Mouse (Mus musculus) adrenal gland, postnatal 14 days (tissue): ENCODE measurements around the gene Ptges2. TPM values are rescaled to one million over a fixed set of nuclear protein-coding genes. Genes with fewer than 3 reads are reported as not detected.

Experiments used
- DNase-seq: peaks from one replicate; pipeline ENCODE4 v3.0.0; 2021; ENCODE audit warnings: mixed read lengths
- total RNA-seq: library from RNA; stranded (reverse); gene quantifications from 2 replicates; pipeline ENCODE4 v1.2.3, GENCODE M21; 2021

Ptges2 gene
- total RNA-seq, 1 experiment from 2014 or later, result 75.8 TPM

- DNase-seq, result no peak
These were observed 44.5 kb downstream of the Ptges2 start for GRCm38 (mm10) chr2:32440164-32440563.

- no peak for DNase-seq
These were observed 44.9 kb downstream of the Ptges2 start for GRCm38 (mm10) chr2:32440632-32441031.

- peak; percentile 14 for DNase-seq
These were observed 45.9 kb downstream of the Ptges2 start for GRCm38 (mm10) chr2:32441550-32441949.

GRCm38 (mm10) chr2:32445535-32445934 lies 49.8 kb downstream of the Ptges2 start:
- DNase-seq, result no peak

DNA sequence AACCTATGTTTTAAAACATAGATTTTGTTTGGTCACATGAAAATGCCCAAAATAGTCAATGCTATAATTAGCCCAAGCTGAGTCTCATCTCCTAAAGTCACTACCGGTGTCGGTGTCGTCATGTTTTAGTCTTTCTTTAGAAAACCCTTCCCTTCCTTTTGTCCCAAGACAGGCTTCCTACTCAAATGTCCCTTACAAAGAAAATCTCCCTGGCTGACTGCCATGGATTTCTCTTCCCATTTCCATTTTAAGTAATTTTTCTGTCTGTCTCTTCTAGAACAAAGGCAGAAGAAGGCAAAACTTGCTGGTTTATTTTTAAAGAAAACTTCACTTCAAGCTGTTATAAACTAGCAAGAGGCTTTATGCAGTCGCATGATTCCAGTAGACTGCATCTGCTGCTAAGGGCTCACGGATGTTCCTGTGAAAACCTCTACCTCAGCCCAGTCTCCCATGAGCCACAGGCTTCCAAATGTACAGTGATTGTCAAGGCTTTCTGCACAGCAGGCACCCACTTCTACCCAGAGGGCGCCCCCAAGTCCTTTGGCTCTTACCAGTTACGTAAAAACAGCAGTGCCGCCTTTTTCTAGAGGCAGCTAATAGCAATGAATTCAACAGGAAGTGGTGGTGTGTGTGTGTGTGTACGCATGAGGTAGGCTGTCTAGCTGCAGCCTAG lies 51.7 kb downstream of the Ptges2 start:
- DNase-seq, result peak; percentile 40

DNA sequence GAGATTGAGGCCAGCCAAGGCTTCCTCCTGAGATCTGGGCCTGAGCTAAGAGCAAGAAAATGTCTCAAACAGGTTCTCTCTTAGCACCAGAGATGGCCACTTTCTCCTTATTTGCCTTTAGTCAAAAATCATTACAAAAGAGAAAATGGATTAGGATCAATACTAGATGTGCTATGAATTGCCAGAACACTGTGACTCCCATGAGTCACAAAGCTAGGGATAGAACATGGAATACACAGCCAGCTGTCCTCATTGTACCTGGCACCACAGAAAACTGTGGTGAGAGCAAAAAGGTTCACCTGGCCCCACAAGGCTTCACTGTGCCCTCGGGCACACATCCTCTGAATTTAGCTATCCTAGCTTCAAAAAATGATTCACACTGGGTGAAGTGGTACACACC lies 52.8 kb downstream of the Ptges2 start:
- DNase-seq, result no peak

DNA sequence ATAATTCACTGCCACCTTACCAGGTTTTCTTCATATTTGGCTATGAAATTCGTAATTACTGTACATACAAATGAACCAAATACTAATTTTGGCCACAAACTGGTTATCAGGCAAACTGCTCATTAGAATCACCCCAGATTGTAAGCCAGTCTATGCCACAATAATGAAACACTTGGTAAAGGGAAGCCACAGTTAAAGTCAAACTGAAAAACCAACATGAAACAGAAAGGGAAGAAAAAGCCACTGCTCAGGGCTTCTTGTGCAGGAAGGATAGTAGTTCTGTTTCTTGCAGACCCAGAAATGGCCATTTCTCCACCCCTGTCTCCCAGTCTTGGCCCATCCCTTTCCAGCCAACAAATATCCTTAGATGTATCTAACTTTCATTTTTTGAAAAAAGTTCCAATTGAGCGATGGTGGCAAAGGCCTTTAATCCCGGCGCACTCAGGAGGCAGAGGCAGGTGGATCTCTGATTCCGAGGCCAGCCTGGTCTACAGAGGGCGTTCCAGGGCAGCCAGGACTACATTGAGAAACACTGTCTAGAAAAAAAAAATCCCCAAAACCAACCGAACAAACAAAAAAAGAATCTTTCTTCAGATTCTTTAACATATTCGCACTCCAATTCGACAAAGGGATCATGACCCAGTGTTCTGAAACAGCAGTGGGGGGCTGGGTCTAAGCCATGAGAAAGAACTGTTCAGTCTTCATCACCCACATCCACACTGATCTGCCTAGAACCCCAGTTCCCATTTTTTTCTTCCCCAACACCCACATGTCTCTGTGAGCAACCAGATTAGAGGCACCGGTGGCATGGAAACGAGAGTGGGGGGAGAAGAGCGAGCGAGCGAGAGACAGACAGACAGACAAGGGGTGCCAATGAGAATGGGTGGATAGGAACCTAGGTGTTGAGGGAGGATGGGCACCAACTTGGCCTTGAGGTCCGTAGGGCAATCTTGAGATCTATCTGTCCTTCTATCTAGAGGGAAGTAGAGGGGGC lies 54.4 kb downstream of the Ptges2 start, which contains the start of gene Naif1:
Gene Naif1, plus strand, starts transcription at position 697 of the 994 bp plus-strand sequence.
- peak; percentile 28 for DNase-seq

DNA sequence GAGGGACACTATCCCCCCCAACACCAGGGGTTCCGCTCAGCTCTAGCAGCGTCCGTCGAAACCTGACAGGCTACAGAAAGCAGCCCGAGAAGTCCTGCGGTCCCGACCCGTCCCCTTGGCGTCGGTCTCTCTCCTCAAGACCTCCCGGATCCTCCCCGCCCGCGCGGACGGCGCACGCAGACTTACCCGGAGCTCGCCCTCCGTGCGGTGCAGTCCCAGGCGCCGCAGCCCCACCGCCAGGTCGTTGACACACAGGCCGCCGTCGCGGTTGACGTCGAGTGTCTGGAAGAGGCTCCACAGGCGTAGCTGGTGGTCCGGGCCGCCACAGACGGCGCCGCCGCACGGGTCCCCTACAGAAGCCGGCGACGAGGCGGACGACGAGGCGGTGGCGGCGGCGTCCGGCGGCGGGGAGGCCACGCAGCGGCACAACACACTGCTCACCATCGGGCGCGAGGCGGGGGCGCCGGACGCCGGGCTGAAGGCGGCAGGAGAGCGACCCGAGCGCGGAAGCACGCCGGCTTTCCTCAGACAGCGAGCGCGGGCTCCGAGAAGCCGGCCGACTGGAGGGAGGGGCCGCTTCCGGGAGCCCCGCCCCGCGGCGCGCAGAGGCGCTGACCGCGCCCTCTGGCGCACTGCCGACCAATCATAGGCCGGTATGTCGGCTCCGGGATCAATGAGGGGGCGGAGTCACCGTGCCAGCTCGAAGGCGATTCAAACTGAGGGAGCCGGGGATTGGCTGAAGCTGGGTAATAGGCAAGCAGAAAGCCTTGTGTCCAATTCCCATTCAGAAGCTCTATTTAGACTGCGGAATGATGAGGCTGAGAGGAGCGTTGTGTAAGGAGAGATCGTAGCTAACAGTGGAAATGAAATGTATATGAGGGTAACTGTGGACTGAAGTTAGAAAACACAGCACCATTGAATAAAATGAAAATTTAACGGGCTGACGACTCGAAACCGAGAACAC lies 55.5 kb downstream of the Ptges2 start, which contains the start of gene Slc25a25:
Gene Slc25a25, minus strand, starts transcription at position 565 of the 964 bp plus-strand sequence.
- DNase-seq, result peak; percentile 99

DNA sequence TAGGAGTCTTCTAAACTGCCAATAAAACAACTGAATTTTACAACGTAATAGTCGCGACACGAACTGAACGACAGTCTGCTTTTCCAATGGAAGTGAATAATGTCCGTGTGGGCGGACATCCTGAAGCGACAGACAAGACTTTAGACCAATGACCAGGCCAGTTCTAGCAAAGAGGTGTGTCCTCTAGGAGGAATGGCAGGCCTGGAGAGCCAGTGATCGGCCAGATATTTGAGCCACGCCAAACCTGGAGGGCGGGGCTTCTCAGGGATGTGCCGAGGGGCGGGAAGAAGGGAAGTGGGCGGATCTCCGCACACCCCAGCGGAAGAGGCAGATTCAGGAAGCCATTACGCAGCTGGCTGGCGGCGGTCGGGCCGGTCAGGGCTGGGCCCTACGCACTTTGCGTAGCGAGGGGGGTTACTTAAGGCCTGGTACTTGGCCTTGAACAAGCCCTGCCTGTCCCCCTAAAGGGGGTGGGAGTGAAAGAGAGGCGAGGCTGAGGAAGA lies 56.2 kb downstream of the Ptges2 start:
- DNase-seq, result peak; percentile 99

DNA sequence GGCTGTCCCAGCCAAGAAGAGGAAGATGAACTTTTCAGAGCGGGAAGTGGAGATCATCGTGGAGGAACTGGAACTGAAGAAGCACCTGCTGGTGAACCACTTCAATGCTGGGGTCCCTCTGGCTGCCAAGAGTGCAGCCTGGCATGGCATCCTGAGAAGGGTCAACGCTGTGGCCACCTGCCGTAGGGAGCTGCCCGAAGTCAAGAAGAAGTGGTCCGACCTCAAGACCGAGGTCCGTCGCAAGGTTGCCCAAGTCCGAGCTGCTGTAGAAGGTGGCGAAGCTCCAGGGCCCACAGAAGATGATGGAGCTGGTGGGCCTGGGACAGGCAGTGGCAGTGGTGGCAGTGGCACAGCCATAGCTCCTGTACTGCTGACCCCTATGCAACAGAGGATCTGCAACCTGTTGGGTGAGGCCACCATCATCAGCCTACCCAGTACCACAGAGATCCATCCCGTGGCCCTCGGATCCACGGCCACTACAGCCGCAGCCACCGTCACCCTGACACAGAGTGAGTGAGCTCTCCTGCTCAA lies 56.8 kb downstream of the Ptges2 start:
- DNase-seq, result peak; percentile 20

DNA sequence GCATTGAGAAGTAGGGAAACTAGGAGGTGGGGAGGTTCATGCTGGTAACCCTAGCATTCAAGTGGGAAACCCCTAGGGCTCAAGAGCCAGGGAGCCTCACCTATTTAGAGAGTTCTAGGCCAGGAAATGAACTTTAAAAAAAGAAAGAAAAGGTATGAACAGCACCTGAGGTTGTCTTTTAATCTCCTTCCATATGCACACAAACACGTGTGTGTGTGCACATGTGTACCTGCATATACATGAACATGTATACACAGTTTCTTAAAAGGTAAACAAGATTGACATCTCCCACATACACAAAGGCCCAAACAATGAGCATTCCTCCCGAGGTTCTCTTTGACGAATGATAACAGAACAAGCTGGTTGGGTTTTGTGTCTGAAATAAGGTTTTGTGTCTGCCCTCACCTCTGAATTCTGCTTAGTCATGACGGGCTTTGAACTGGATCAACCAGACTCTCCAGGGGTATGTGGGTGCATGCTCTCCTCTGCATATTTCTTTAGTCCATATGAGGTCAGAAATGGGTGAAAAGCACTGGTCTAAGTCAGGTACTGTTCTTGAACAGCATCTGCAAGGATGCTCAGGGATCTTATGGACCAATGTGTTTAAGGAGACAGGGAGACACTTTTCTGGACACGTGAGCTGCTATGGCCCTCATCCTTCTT lies 58.1 kb downstream of the Ptges2 start:
- no peak for DNase-seq

- DNase-seq, result no peak
These were observed 58.9 kb downstream of the Ptges2 start for GRCm38 (mm10) chr2:32454633-32455032.

GRCm38 (mm10) chr2:32455101-32455500 lies 59.4 kb downstream of the Ptges2 start:
- no peak for DNase-seq

Other genes with a start within 250 kb of the Ptges2 start
- 86.4 and 91.3 TPM in 2 replicates for gene Prrc2b, start 244.8 kb upstream of the Ptges2 start, total RNA-seq
- gene Pomt1, start 159.3 kb upstream of the Ptges2 start, total RNA-seq, result 29.2 and 32.4 TPM in 2 replicates
- gene Uck1, start 135.7 kb upstream of the Ptges2 start, total RNA-seq, result 132 and 137 TPM in 2 replicates
- gene Golga2, start 108.5 kb upstream of the Ptges2 start, total RNA-seq, result 69.4 and 72.8 TPM in 2 replicates
- 251 and 254 TPM in 2 replicates for gene Swi5, start 107.8 kb upstream of the Ptges2 start, total RNA-seq
- gene Ciz1, start 43.6 kb upstream of the Ptges2 start, total RNA-seq, result 61.8 and 67.0 TPM in 2 replicates
- gene Dnm1, start 42.6 kb upstream of the Ptges2 start, total RNA-seq, result 18.9 and 26.7 TPM in 2 replicates
- gene 1110008P14Rik, start 14.0 kb upstream of the Ptges2 start, total RNA-seq, result 142 and 159 TPM in 2 replicates
- gene Lcn2, start 7.6 kb upstream of the Ptges2 start, total RNA-seq, result 7.1 and 9.6 TPM in 2 replicates
- gene Naif1, start 54.6 kb downstream of the Ptges2 start, total RNA-seq, result 4.3 and 4.4 TPM in 2 replicates
- 63.6 and 119 TPM in 2 replicates for gene Slc25a25, start 55.5 kb downstream of the Ptges2 start, total RNA-seq
- 25.6 and 28.7 TPM in 2 replicates for gene Fam102a, start 139.4 kb downstream of the Ptges2 start, total RNA-seq
- 47.8 and 61.8 TPM in 2 replicates for gene Dpm2, start 175.0 kb downstream of the Ptges2 start, total RNA-seq
- 0.23 TPM in 1 of 2 replicates, not detected in the other for gene Pip5kl1, start 178.9 kb downstream of the Ptges2 start, total RNA-seq
- not detected in 2 replicates for gene 9430097D07Rik, start 179.8 kb downstream of the Ptges2 start, total RNA-seq
- gene St6galnac4, start 191.2 kb downstream of the Ptges2 start, total RNA-seq, result 12.0 and 13.5 TPM in 2 replicates
- 54.1 and 56.5 TPM in 2 replicates for gene St6galnac6, start 203.8 kb downstream of the Ptges2 start, total RNA-seq
- 53.2 and 61.4 TPM in 2 replicates for gene Ak1, start 225.9 kb downstream of the Ptges2 start, total RNA-seq